Mouse (Mus musculus) thymus, postnatal 36 days (tissue): ENCODE data around the gene Slx.
"Not testable (repeated sequence)": the region's sequence is repeated elsewhere in the genome, so short reads cannot be mapped to it uniquely, and the experiment has no call there.

Experiments used
- DNase-seq, 2 experiments: peaks; one replicate each; pipeline ENCODE4 v3.0.0; 2022; ENCODE audit warnings: mixed read lengths in 2 of 2

Gene Slx

GRCm38 (mm10) chrX:26545465-26545864, at the start of gene Slx:
Slx (minus strand) TSS chrX:26545565.
- not testable (repeated sequence) for DNase-seq
